Mouse (Mus musculus) common myeloid progenitor, adult 5-6 weeks (primary cell): ENCODE measurements around the gene Arpc2. TPM values are rescaled to one million over a fixed set of nuclear protein-coding genes. Genes with fewer than 3 reads are reported as not detected.

Experiments
- ATAC-seq: replicated peaks from 2 replicates; pipeline ENCODE4 v1.8.0; 2016; ENCODE audit warnings: low read depth, mild to moderate bottlenecking, moderate TSS enrichment, inconsistent platforms; ENCODE audit not compliant: poor library complexity, severe bottlenecking
- total RNA-seq: library from RNA; stranded (forward); fragments of 200-1000, 187-1606 nt; gene quantifications from 2 replicates; pipeline ENCODE4 v1.2.3, GENCODE M21; 2017

Gene Arpc2
- total RNA-seq, 1 experiment from 2014 or later: 298 TPM

- ATAC-seq: peak; percentile 12
Measured at GRCm38 (mm10) chr1:74237671-74238070, 1.8 kb downstream of the Arpc2 start.

GRCm38 (mm10) chr1:74238136-74238535, 2.3 kb downstream of the Arpc2 start:
- ATAC-seq: peak; percentile 36

GRCm38 (mm10) chr1:74239162-74239561, 3.3 kb downstream of the Arpc2 start:
- no peak for ATAC-seq

- ATAC-seq: no peak
Measured at GRCm38 (mm10) chr1:74239618-74240017, 3.7 kb downstream of the Arpc2 start.

GRCm38 (mm10) chr1:74240311-74240710, 4.4 kb downstream of the Arpc2 start:
- ATAC-seq: no peak

GRCm38 (mm10) chr1:74240832-74241231, 4.9 kb downstream of the Arpc2 start:
- ATAC-seq: no peak

- ATAC-seq: no peak
Measured at GRCm38 (mm10) chr1:74245525-74245924, 9.6 kb downstream of the Arpc2 start.

GRCm38 (mm10) chr1:74248799-74249198, 12.9 kb downstream of the Arpc2 start:
- ATAC-seq: peak; percentile 97

- no peak for ATAC-seq
Measured at GRCm38 (mm10) chr1:74249331-74249980, 13.6 kb downstream of the Arpc2 start.

- 0 out of 2 replicates have a peak, but pooled peaks have one; percentile 13 for ATAC-seq
Measured at GRCm38 (mm10) chr1:74250096-74250495, 14.2 kb downstream of the Arpc2 start.

GRCm38 (mm10) chr1:74255704-74256345, 19.9 kb downstream of the Arpc2 start:
- no peak for ATAC-seq

GRCm38 (mm10) chr1:74256782-74257181, 20.9 kb downstream of the Arpc2 start:
- no peak for ATAC-seq

GRCm38 (mm10) chr1:74262510-74262909, 26.6 kb downstream of the Arpc2 start:
- 0 out of 2 replicates have a peak, but pooled peaks have one; percentile 27 for ATAC-seq

- peak; percentile 26; the same call in 1 of the 2 replicates for ATAC-seq
Measured at GRCm38 (mm10) chr1:74268750-74269149, 32.9 kb downstream of the Arpc2 start.

GRCm38 (mm10) chr1:74271659-74272058, 35.8 kb downstream of the Arpc2 start:
- ATAC-seq: no peak

GRCm38 (mm10) chr1:74275015-74275414, 39.1 kb downstream of the Arpc2 start:
- no peak; the same call in 1 of the 2 replicates for ATAC-seq

GRCm38 (mm10) chr1:74277041-74277440, 41.2 kb downstream of the Arpc2 start:
- no peak for ATAC-seq

GRCm38 (mm10) chr1:74277883-74278537, 42.1 kb downstream of the Arpc2 start:
- no peak for ATAC-seq

- ATAC-seq: no peak
Measured at GRCm38 (mm10) chr1:74278538-74278937, 42.7 kb downstream of the Arpc2 start, which contains the start of gene Gpbar1. TSS of gene Gpbar1 (plus strand) at chr1:74278550.

GRCm38 (mm10) chr1:74278988-74279387, 43.1 kb downstream of the Arpc2 start:
- ATAC-seq: no peak
